Mouse (Mus musculus) Muller cell, postnatal 12 days (primary cell): ENCODE measurements at regions not wholly inside any gene's neighbourhood (a gene's known extent, or its start where the extent isn't known, plus 50 kb on each side); places are given as distances from the start of the nearest gene placed in this dataset.

Source experiments
- DNase-seq: peaks from one replicate; pipeline ENCODE4 v3.0.0-alpha.2; 2015; ENCODE audit errors: inconsistent ontology term

DNA sequence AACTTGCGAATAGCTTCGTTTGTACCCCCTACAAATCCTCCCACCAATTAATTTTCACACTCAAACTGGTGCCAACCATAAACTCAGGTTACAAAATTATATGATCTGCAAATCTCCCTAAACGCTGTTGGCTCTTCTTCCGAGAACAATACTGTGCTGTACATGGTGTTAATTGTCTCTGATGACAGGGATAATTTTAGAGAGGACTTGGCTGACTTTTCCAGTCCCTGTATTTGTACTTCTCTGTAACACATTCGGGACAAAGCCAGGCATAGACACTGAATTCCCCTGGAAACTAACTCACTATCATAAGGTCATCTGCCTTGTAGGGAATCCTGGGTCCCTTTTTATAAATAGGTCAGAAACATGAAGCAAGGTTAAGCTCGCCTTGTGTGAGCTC is 442.4 kb downstream of the Ppargc1a start:
- no peak for DNase-seq

DNA sequence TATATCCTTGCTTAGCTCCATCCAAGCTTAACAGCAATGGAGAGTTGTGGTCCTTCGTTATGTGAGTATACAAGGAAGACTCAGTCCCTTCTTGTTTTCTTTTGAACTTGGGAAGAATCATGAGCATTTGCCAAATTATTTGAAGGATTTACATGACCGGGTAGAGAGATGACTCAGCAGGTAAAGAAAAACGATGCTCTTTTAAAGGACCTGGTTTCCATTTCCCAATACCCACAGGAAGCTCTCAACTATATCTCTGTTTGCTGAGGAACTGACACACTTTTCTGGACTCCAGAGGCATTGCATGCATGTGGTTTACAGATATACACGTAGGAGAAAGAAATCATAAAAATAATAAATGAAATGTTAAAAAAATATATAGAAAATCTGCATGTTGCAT is 457.5 kb downstream of the Ppargc1a start:
- no peak for DNase-seq

DNA sequence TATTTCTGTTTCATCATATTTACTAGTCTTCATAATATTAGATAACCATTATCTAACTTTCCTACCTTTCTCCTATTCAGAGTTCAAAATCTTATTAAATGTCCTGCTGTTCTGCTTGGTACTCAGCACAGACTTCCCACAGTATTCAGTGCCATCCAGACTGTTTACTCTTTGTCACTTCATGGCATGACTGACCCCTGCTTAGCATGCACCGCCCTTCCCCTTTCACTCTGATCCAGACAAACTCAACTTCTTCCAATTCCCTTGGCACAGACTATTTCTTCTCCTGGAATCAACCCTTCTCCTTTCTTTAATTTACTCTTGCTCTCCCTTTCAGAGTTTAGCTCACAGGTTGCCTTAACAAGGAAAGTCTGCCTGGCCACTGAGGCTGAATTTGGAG is 458.8 kb downstream of the Ppargc1a start:
- peak; percentile 2 for DNase-seq

GRCm38 (mm10) chr5:51108181-51108580 is 459.3 kb downstream of the Ppargc1a start:
- DNase-seq: peak; percentile 45

GRCm38 (mm10) chr5:51099902-51100301 is 467.6 kb downstream of the Ppargc1a start:
- DNase-seq: no peak

DNA sequence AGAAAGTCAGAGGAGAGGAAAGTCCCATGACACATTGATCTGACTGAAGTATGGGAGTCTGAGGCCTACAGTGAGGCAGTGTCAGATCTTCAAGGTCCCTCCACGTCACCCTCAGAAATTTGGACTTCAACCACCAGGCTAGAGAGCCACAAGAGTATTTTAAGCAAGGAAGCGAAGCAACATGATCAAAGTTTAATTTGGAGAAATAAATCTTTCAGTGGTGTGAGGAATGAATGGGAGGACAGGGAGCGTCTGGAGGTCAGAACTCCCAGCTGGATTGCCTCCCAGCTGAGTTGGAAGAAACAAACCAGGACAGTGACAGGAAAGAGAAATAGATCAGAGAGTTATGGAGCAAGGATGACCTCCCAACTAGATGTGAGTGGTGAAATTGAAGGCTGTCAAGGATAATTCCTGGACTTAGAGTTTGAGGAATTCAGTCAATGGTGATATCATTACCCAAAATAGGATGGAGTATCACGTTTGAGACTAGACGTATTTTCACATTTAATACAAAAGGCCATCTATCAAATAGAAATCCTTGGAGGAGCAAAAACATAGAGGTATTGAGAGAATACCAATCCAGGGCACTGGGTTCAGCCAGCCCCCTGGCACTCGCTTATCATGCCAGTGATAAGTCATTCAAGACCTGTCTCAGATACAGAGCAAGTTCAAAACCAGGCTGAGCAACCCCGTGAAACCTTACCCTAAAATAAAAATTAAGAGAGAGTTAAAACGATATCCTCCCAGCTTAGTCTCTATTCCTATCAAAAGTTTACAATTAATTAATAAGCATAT is 494.7 kb downstream of the Ppargc1a start:
- peak; percentile 23 for DNase-seq

DNA sequence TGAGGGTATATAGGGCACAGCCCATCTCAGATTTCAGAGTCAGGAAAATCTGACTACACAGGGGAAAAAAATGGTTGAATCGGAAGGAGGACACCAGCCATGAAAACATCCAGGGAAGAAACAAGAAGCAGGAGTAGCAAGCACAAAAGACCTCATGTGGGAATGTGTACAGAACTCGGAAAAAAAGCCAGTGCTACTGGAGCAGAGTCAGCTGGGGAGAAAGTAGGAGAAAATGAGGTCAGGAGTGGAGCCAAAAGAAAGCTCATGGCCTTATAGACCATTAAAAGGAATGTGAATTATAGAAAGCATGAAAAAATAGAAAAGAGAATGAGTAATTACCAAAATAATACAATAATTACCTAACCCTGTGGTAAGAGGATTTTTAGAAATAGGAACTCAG is 495.4 kb downstream of the Ppargc1a start:
- no peak for DNase-seq

GRCm38 (mm10) chr5:51069668-51070067 is 497.9 kb downstream of the Ppargc1a start:
- no peak for DNase-seq

DNA sequence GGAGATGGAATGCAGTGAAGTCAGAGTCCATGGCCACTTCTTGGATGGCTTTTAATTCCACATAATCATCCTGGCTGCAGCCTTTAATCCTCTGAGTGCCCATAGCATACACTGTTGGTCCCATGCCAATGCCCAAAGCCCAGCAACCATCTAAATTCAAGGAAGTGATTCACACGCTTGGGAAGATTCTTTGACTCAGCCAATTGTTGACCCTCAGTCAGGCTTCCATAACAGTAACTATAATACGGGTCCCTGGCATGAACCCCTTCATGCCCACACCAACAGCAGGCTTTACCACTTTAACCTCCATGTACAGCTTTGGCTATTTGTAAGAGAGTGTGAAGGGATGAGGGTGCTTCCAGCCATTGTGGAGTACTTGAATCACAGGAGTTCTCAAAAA is 521.7 kb downstream of the Ppargc1a start:
- peak; percentile 83 for DNase-seq

- peak; percentile 14 for DNase-seq
Observed at GRCm38 (mm10) chr5:51041541-51042217, 525.8 kb downstream of the Ppargc1a start.

DNA sequence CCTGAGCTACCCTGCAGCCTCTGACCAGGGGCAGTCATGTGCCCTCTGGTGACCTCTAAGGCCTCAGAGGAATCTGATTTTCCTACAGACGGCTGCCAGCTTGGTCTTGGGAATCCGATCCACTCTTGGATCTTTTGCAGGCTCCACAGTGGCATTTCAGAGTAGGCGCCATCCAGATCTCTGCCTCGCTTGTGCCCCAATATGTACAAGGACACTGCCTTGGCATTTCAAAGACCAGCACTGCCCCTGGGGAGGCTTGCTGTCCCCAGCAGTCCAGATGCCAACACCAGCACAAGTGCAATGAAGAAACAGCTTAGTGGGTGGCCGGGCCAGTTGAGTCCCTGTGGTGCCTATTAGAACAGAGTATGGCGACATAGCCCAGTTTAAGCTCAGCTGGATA is 526.6 kb downstream of the Ppargc1a start:
- DNase-seq: no peak

- DNase-seq: no peak
Observed at GRCm38 (mm10) chr5:51040463-51040862, 527.1 kb downstream of the Ppargc1a start.

- no peak for DNase-seq
Observed at GRCm38 (mm10) chr5:51039713-51040178, 527.8 kb downstream of the Ppargc1a start.

GRCm38 (mm10) chr5:51036450-51036990 is 531.0 kb downstream of the Ppargc1a start:
- DNase-seq: no peak

GRCm38 (mm10) chr5:51028966-51029365 is 538.6 kb downstream of the Ppargc1a start:
- no peak for DNase-seq

DNA sequence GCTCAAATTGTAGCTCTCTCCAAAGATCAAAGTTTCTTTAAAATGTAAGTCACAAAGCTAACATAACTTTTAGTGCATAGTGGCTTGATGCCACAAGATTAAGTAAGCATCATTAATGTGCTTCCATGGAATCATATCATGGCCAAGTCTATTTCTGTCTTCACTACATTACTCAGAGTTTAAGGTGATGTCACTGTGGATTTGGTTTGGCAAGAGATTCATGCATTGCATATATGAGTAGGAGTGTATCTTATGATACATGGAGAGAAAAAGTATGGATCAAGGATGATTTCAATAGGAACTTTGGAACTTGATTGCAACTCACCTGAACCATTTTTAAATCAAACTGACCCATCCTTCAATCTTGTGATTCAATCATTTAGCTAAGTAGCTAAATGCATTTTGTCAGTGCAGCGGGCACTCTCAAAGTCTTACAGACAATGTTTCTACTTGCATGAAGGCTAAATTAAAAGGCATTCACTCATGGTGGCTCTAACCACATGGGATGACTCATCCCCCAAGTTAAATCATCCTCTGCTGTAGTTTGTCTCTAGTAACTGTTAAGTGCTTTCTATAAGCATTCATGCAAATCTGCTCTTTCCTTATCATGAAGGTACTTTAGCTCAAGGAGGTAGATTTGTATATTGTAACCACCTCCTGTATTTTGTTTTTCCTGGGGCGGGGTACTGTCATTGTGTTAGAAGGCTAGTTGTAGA is 576.5 kb downstream of the Ppargc1a start:
- DNase-seq: peak; percentile 17
